In genomic region chr3:157947383-157948280, GRCm38 (mm10) we compare ENCODE assay signal across 8 mouse cellular contexts. TPM values are rescaled to one million over a fixed set of nuclear protein-coding genes. Genes with fewer than 3 reads are reported as not detected.
A peak's percentile ranks its signal among the peaks of the same experiment; 100 is the strongest.
DNase-seq lines count a peak whose midpoint lies in the region; ATAC-seq and TF ChIP-seq lines count a peak whose summit lies in the region.

No protein-coding gene starts in this region.

- peak; percentile 37 for ATAC-seq in common myeloid progenitor, adult 5-6 weeks (replicated peaks; ENCODE audit: low read depth, poor library complexity, severe bottlenecking)
- ATAC-seq in neural tube, embryonic 12.5 days (ENCODE audit: low FRiP score, low read depth), result peak; percentile 76
- no peak; the same call in 1 of the 2 replicates for ATAC-seq in monocyte, adult 5-6 weeks (replicated peaks; ENCODE audit: insufficient number of reproducible peaks, low FRiP score, low TSS enrichment, poor library complexity, severe bottlenecking)

- under 1% methylated on average over 93 of the region's 93 CpGs for WGBS in lung, adult 2 months
- WGBS in neural tube, embryonic 12.5 days, result under 1% methylated on average over 93 of the region's 93 CpGs

- no peaks in the 10 kb centered on the region for H3K27me3 ChIP-seq in E14TG2a.4 (ENCODE audit: insufficient read depth, low read length)
- H3K27me3 ChIP-seq in neural tube, embryonic 12.5 days (replicated peaks), result no peaks in the 10 kb centered on the region

- H3K4me2 ChIP-seq in neural tube, embryonic 12.5 days (replicated peaks), result peak overlapping the region; percentile 96

- intact Hi-C loops in gastrocnemius, postnatal 14 days (cut with DNase I; ENCODE audit: low total_unique reads), result loop anchor here (5.0 kb wide), 1 partner anchor 90 kb away; the partner anchor contains the start of genes Lrrc40 and Srsf11

- peak overlapping the region; percentile 96 for H3K4me3 ChIP-seq in E14TG2a.4 (replicated peaks; ENCODE audit: low read length)
- H3K4me3 ChIP-seq in lung, adult 2 months (replicated peaks; ENCODE audit: extremely low read depth, low read depth, low read length), result peak overlapping the region; percentile 76
- H3K4me3 ChIP-seq in neural tube, embryonic 12.5 days, result peak overlapping the region; percentile 100

- no peaks in the 10 kb centered on the region for H3K9me3 ChIP-seq in E14TG2a.4 (ENCODE audit: low read length)
- no peaks in the 10 kb centered on the region for H3K9me3 ChIP-seq in neural tube, embryonic 12.5 days

- no peak for TF ChIP-seq CTCF in E14TG2a.4 (conservative IDR thresholded peaks at IDR 0.05; ENCODE audit: low read length)
- no peak for TF ChIP-seq CTCF in lung, adult 2 months (IDR thresholded peaks at IDR 0.05; ENCODE audit: insufficient read depth, low read length)

- peak overlapping the region; percentile 96 for H3K9ac ChIP-seq in neural tube, embryonic 12.5 days

- TF ChIP-seq POLR2A in lung, adult 2 months (IDR thresholded peaks at IDR 0.05; ENCODE audit: borderline replicate concordance, extremely low read depth, low read depth, low read length), result no peak

- H3K36me3 ChIP-seq in E14TG2a.4 (ENCODE audit: insufficient read depth, low read length), result peaks cover 19% of the 10 kb centered on the region
- no peaks in the 10 kb centered on the region for H3K36me3 ChIP-seq in neural tube, embryonic 12.5 days

- peak overlapping the region; percentile 89 for H3K27ac ChIP-seq in neural tube, embryonic 12.5 days

- peak; percentile 19 for DNase-seq in 3T3-L1 (ENCODE audit: low read depth, low spot score)
- DNase-seq in gastrocnemius, postnatal 14 days, result peak; percentile 20
- peak; percentile 83 for DNase-seq in kidney, adult 9 months
- no peak for DNase-seq in lung, adult 2 months

- peaks cover 39% of the 10 kb centered on the region for H3K4me1 ChIP-seq in E14TG2a.4 (replicated peaks; ENCODE audit: low read depth, low read length)
- peaks cover 2% of the 10 kb centered on the region; the same call in 1 of the 2 replicates for H3K4me1 ChIP-seq in lung, adult 2 months (ENCODE audit: control insufficient read depth, insufficient read depth, low read length)
- peaks cover 8% of the 10 kb centered on the region for H3K4me1 ChIP-seq in neural tube, embryonic 12.5 days

RNA-seq across cellular contexts. Expression of gene Ankrd13c, which starts 0.6 kb away (rescaled TPM):
- total RNA-seq in common myeloid progenitor, adult 5-6 weeks (2017), result 31.2 and 32.4 TPM in 2 replicates
- 10 to 100 TPM; 26.6 to 30.8 TPM for total RNA-seq in gastrocnemius, postnatal 14 days (2021)
- polyA plus RNA-seq in lung, adult 2 months (2012; rRNA removed), result 18.3 and 27.6 TPM in 2 replicates
- 26.7 and 29.8 TPM in 2 replicates for polyA plus RNA-seq in neural tube, embryonic 12.5 days (2016; fragmentation: Nextera tagmentation; extraction: Ambion mirVana)
- 46.2 to 63.5 TPM (median 50.8 TPM) in 3 replicates for total RNA-seq in monocyte, adult 5-6 weeks (2017)

RNA-seq across cellular contexts. Expression of gene Cth, which starts 22.8 kb away (rescaled TPM):
- total RNA-seq in common myeloid progenitor, adult 5-6 weeks (2017), result not detected in 2 replicates
- total RNA-seq in gastrocnemius, postnatal 14 days (2021), result 1 to 10 TPM; 1.1 to 2.1 TPM
- 3.4 and 4.4 TPM in 2 replicates for polyA plus RNA-seq in lung, adult 2 months (2012; rRNA removed)
- 6.1 and 7.1 TPM in 2 replicates for polyA plus RNA-seq in neural tube, embryonic 12.5 days (2016; fragmentation: Nextera tagmentation; extraction: Ambion mirVana)
- total RNA-seq in monocyte, adult 5-6 weeks (2017), result not detected in 3 replicates
